Mouse (Mus musculus) adipose tissue, adult 10 weeks (tissue): ENCODE results near the gene Spaar. TPM values are rescaled to one million over a fixed set of nuclear protein-coding genes. Genes with fewer than 3 reads are reported as not detected.

Experiments
- polyA plus RNA-seq: library from polyadenylated mRNA; stranded (reverse); fragments of 350-450 nt; fragmentation: Illumina TruSeq; extraction: RNeasy Lipid Tissue Mini Kit (QIAGEN cat#74804); gene quantifications from one replicate; pipeline ENCODE4 v1.2.3, GENCODE M21; 2014; ENCODE audit warnings: low read depth, low replicate concordance

Gene Spaar
- 4.6 TPM for polyA plus RNA-seq

DNA sequence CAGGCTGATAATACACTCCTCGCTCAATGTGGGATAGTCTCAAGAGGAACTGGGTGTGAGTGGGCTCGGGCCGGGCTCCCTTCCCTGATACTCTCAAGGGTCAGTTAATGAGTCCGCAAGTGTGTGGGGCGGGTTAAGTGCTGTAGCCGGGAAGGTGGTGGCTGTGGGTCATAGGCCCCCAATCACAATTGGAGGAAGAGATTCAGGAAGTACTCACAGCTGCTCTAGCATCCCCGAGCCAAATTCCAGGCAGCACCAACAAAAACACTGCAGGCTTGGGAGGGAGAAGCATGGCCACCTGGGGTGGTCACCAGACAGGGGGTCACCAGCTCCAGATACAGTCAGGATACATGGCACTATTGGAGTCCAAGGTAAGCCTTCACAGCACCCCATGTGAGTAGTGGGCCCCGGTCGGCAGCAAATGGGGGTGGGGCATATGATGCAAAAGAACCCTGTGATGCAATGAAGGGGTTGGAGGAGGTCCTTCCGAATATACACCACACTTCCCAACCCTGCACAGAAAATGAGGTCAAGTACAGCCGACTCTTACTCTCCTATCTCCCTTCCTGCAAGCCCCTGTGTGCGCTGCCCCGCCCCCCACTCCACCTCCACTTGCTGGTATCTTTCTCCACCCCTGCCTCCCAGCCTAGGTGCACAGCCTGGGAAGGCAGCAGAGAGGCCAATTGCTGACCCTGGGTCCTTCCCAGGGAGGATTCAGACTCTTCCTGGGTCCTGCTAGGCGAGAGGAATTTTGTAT, at the start of gene Spaar:
Spaar (plus strand) TSS at position 241 of the 757 bp plus-strand sequence.

DNA sequence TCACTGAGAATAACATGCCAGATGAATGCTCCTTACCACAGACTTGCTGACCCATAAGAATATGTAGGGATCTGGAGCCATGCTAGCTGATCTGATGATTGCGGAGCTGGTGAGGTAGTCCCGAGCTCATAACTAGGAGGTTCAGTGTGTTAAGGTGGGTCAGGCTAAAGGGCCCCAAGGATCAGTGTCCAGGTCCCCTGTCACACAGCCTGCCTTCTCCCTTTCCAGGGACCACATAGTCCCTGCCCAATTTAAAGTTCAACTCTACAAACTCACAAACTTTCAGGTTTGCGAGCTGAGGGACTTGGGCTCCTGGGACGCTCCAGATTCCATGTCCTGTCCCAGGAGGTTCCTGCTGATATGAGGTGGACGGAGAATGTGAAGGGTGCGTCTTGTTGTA, 29.1 kb upstream of the Spaar start, which contains the start of gene Olfr70:
Olfr70 (minus strand) TSS at position 101 of the 400 bp plus-strand sequence.

DNA sequence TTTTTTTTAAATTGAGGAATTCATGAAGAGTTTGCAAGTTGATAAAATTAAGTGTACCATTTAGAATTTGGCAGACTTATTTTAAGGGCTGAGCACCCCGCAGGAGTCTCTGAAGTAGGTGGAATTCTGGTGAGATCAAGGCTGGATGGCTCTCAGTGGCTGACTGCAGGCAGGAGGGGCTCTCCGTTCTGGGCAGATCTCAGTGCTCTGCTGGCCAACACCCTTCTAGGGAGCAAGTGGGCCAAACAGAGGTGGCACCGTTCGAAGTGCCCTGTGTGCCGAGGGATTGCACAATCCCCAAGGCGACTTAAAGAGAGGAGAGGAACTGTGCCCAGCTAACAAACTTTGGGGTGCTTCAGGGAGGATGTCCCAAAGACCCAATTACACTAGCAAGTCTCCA, 20.0 kb upstream of the Spaar start, which contains the start of gene Olfr71:
Olfr71 (minus strand) TSS at position 387 of the 400 bp plus-strand sequence.

DNA sequence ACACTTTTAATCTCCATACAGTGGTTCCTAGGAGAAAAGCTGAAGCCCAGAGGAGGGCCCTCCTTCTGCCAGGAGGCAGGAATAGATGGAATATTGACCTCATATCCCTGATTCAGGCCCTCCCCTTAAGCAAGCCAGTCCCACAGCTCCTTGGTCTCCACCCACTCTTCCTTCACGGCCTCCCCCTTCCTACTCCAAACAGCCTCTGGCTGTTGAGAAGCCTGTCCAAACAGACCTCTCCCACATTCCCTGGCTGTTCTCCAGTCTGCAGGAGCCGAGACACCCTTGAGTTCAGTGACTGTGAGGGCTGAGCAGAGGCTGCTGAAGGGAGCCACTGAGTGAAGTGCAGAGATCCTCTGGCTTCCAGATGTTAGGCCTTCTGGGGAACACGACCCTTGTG, 2.8 kb upstream of the Spaar start, which contains the start of gene Hrct1:
Hrct1 (plus strand) TSS at position 194 of the 400 bp plus-strand sequence.

DNA sequence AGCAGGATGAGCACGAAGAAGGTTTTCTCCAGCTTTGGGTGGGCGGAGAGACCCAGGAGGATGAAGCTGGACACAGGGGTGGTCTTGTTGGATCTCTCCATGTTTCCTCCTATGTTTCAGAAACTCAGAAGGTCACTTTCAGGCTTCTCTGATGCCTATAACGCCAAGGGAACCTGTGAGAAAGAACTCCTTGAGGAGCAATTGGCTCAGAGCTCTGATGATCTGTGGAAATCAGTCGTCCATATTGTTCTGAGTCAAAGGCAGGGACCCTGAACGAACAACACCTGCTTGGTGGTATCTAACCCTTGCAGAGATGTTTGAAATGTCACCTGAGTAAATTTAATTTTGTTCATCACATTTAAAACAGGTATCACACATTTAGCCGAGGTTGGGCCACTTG, 41.1 kb downstream of the Spaar start, which contains the start of gene Olfr159:
Olfr159 (minus strand) TSS at position 101 of the 400 bp plus-strand sequence.

Other genes with a start within 250 kb of the Spaar start
- gene Sit1, start 246.3 kb upstream of the Spaar start, polyA plus RNA-seq: not detected
- 55.0 TPM for gene Ccdc107, start 237.1 kb upstream of the Spaar start, polyA plus RNA-seq
- gene Arhgef39, start 230.3 kb upstream of the Spaar start, polyA plus RNA-seq: 1.2 TPM
- gene Car9, start 223.1 kb upstream of the Spaar start, polyA plus RNA-seq: 0.72 TPM
- 128 TPM for gene Tpm2, start 206.3 kb upstream of the Spaar start, polyA plus RNA-seq
- gene Creb3, start 167.7 kb upstream of the Spaar start, polyA plus RNA-seq: 45.7 TPM
- 59.0 TPM for gene Tln1, start 167.3 kb upstream of the Spaar start, polyA plus RNA-seq
- 40.1 TPM for gene Rgp1, start 151.3 kb upstream of the Spaar start, polyA plus RNA-seq
- gene Gba2, start 151.2 kb upstream of the Spaar start, polyA plus RNA-seq: 12.9 TPM
- 0.79 TPM for gene Msmp, start 145.5 kb upstream of the Spaar start, polyA plus RNA-seq
- gene Npr2, start 98.1 kb upstream of the Spaar start, polyA plus RNA-seq: 30.2 TPM
- 3.8 TPM for gene Spag8, start 76.4 kb upstream of the Spaar start, polyA plus RNA-seq
- 120 TPM for gene Hint2, start 73.6 kb upstream of the Spaar start, polyA plus RNA-seq
- gene Tmem8b, start 61.1 kb upstream of the Spaar start, polyA plus RNA-seq: 11.5 TPM
- 4.8 TPM for gene Fam221b, start 60.9 kb upstream of the Spaar start, polyA plus RNA-seq
- gene Olfr70, start 29.2 kb upstream of the Spaar start, polyA plus RNA-seq: not detected
- gene Olfr71, start 19.8 kb upstream of the Spaar start, polyA plus RNA-seq: not detected
- 13.1 TPM for gene Hrct1, start 2.8 kb upstream of the Spaar start, polyA plus RNA-seq
- not detected for gene Olfr159, start 41.0 kb downstream of the Spaar start, polyA plus RNA-seq
- gene Olfr156, start 93.9 kb downstream of the Spaar start, polyA plus RNA-seq: not detected
- not detected for gene Olfr157, start 110.2 kb downstream of the Spaar start, polyA plus RNA-seq
- not detected for gene Olfr155, start 121.5 kb downstream of the Spaar start, polyA plus RNA-seq
- 11.9 TPM for gene Reck, start 145.5 kb downstream of the Spaar start, polyA plus RNA-seq
- gene Glipr2, start 227.4 kb downstream of the Spaar start, polyA plus RNA-seq: 12.9 TPM